Mouse (Mus musculus) heart, postnatal 4 days (tissue): ENCODE measurements at regions not wholly inside any gene's neighbourhood (a gene's known extent, or its start where the extent isn't known, plus 50 kb on each side); places are given as distances from the start of the nearest gene placed in this dataset.
"Not testable (repeated sequence)": the region's sequence is repeated elsewhere in the genome, so short reads cannot be mapped to it uniquely, and the experiment has no call there.

Experiments
- DNase-seq: peaks from one replicate; pipeline ENCODE4 v3.0.0; 2021

DNA sequence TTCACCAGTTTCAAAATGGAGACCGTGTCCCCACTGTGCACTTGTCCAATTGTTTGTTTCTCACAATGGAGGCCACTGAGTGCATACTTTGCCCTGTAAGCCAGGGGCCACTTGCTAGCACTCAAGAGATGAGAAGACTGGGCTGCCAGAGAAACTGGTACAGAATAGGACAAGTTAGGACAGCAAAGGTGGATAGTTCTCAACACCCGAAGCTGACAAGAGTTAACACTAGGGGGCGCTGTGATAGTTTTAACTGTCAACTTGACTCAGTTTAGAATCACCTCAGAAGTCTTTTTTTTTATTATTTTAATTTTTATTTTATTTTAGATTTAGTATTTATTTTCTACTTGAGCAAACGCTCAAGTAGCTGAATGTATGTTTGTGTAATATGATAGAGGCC, 188.2 kb upstream of the Asap2 start:
- DNase-seq = not testable (repeated sequence)

DNA sequence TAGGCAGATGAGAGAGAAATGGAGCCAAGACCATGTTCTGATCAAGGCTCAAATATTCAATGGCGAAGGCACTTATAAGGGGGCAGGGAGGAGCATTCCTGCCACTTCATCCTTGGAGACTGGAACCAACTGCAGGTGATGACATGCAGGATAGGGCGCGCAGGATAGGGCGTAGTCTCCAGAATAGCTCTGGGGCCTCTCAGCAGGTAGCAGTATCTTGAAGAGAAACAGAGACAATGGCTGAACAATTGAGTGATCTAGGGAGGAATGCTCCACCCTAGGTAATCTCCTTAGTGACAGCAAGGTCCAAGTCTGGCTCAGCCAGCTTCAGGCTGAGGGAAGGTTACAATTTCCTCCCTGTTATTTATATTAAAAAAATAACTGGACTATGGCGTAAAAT, 184.8 kb upstream of the Asap2 start:
- not testable (repeated sequence) for DNase-seq

DNA sequence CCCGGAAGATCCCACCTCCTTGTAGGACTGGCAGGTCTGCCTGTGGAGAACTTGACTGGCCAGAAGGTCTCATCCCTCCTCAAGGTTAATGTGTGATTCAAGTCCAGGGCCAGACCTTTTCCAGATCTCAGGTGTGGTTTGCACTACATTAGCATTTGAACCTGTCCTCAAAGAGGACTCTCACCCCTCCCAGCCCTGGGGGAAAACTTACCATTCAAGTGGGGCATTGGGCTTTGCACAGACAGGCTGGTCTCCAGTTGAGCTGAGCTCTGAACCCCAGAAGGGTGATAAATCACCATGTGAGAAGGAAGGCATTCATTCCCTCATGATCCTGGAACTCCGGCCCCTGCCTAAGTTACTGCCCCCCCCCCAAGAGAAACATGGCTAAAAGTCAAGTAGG, 183.6 kb upstream of the Asap2 start:
- no peak for DNase-seq

DNA sequence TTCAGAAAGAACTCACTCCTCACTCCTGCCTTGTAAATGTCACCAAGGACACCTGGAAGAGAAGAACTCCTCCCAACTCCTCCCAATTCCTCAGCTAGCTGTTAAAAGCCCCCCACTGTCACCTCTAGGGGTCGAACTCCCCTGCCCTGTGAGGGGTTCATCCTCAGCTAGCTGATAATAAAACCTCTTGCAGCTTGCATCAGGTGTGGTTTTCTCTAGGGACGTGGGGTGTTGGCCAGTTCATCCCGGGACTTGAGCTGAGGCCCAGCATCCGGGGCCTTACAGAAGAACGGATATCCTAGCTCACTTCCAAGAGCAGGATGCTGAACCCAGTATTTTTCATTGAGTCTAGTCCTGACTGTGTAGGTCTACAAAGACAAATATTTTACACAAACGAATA, 176.4 kb upstream of the Asap2 start:
- DNase-seq = not testable (repeated sequence)

DNA sequence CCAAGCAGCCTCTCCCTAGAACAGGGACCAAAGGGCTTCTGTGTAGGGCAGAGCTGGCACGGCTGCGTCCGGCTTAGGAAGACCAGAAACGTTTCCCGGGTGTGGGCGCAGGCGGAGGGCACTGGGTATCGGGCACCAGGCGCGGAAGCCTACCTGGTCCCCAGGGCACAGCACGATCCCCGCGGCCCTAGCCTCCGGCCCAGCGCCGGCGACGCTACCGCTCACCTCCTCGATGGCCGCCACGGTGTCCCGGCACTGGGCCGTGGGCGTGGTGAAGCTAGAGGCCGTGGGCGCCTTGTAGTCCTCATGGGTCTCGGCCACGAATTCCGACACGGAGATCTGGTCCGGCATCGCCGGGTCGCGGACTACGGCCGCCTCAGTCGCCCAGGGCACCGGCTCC, 175.1 kb upstream of the Asap2 start:
- not testable (repeated sequence) for DNase-seq

DNA sequence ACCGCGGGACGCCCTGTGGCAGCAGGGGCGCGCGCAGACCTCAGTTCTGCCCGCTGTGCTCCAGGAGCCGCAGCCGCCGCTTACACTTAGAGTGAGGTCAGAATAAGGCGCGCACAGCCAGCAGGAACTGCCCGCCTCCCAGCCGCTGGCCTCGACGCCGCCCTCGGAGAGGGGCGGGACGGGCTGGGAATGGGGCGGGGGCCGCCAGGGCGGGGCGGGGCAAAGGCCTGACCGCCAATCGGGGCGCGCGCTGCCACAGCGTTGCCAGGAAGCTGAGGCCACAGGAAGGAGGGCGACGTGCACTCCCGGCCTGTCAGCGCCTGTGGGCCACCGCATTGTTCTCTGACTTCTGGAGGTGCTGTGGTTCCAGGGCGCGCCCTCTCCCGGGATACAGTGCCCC, 174.7 kb upstream of the Asap2 start:
- peak; percentile 83 for DNase-seq

DNA sequence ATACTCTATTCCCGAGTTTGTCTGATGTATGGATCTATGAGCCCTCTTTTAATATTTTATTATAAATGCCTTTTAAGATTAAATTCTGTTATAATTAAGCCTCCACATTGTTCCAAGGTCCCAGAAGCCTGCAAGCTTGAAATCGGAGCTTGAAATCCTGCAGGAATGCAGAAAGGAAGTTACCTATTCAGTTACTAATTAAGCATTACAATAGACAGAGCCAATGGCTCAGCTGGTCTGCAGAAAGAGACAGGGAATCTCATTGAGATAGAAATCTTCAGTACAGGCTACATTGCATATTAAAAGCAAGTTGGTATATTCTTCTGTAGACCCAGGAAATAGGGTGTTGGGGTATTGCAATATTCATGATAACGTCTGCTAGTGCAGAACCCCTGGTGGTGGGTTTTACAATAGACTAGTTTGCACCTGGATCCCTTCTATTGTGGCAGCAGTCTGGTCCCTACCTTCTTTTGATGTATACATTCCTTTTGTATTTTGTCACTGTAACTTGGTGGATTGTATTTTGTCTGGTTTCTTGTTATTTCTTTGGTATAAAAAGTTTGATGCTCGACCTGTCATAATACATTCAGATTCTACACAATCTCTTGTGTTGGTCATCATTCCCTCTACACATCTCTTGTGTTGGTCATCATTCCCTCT, 146.5 kb upstream of the Asap2 start:
- not testable (repeated sequence) for DNase-seq

DNA sequence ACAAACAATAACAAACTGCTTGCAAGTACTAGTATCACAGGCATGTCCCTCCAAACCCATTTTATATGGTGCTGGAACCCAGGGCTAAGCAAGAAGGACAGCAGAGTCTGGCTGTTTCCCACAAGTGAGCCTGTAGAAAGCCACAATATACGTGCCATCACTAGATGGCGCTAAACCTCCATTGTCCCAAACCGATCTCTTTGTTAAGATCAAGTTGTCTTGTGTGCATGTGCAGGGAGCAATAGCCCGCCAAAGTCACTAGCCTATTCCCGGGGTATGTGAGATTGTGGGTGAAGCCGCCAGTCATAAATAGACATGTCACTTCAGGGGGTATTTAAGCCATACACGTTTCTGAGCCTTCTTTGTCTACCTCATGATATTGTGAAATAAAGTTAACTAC, 145.4 kb upstream of the Asap2 start:
- peak; percentile 23 for DNase-seq

DNA sequence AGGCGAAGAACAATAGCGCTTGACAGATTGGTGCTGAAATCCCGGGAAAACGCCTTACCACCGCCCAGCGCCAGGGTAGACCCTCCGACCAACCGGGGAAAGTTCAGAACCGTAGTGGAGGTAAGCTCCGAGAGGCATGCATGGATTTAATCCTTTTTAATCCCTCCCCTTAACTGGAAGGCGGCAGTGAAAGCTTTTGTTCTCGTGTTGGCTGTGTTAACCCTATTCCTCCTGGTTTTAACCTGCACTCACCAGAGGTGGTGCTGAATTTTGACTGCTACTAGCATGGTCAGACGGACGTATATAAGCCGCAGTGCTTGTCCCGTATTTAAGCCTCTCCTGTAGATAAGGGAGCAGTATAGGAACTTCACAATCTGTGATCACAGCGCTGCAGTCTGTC, 145.0 kb upstream of the Asap2 start:
- DNase-seq = no peak

DNA sequence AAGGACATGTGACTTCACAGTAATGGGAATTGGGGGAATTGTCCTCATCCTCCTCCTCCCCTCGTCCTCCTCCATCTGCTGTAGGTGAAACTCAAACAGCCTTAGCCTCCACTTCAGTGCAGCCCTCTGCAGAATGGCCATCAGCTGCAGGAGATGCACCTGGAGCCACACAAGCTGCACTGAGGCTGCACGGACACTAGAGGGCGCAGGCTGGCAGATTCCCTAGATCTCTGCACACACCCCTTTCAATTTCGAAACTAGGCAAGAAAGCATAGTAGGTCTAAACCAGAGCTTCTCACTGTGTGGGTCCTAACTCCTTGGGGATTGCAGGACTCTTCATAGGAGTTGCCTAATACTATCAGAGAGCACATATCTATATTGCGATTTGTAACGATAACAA, 106.2 kb upstream of the Asap2 start:
- not testable (repeated sequence) for DNase-seq

DNA sequence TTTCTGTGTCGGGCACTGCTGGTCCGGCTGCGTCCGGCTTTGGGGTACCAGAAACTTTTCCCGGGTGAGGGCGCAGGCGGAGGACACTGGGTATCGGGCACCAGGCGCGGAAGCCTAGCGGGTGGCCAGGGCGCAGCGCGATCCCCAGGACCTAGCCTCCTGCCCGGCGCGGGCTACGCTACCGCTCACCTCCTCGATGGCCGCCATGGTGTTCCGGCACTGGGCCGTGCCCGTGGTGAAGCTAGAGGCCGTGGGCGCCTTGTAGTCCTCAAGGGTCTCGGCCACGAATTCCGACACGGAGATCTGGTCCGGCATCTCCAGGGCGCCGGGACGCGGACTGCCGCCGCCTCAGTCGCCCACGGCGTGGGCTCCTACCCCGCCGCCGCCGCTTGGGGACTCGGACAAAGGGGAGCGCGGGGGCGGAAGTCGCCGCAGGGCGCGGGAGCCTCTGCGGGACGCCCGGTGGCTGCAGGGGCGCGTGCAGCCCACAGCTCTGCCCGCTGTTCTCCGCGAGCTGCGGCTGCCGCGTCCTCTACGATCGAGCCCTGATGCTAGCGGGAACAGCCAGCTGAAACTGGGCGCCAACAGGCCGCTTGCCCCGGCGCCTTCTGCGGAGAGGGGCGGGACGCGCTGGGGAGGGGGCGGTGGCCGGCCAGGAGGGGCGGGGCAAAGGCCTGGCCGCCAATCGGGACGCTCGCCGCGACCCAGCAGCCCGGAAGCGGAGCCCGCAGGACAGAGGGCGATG, 69.4 kb upstream of the Asap2 start:
- DNase-seq = peak; percentile 71

DNA sequence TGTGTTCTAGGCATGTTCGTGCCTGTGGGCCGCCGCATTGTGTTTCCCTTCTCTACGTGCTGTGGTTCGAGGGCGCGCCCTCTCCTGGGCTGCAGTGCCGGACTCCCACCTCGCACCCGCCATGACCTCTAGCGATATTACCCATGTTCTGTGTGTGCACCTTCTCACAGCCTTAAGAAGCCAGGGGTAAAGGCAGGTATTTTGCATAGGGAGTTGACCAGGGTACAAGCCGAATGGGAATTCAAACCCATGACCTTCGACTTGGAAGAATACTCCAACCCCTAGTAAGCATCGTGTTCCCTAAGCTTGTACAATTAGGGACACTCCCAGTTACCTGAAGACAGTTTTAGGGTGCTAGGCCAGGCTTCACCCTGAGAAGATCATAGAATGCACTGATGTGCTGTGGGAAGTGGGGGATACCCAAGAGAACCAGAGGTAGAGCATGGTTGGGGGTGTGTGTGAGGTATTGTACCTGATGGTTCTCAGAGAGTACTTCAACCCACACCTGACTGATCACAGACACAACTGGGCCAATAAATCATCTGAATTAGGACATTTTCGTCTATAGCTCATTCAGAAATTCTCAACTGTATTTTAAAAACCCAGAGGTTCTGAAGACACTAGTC, 68.7 kb upstream of the Asap2 start:
- DNase-seq = not testable (repeated sequence)

DNA sequence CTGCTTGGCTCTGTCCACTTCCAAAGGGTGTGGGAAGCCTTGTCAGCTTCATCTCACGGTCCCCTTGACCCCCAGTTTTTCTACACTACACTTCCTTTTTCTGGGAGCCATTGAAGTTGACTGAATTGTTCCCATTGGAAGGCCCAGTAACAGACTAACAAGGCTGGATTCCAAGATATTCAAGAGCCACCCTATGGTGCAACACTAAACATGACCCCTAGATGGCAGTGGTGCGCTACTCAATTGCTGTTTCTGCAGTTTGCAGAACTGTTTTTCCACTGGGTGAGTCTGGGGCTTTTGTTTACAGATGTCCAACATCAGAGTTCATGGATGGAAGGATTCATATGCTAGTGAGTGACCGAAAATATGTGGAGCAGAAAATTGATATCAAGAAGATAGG, 61.3 kb upstream of the Asap2 start:
- DNase-seq = peak; percentile 41
